Mouse (Mus musculus) kidney, embryonic 16.5 days (tissue): ENCODE measurements around the gene Stk17b. TPM values are rescaled to one million over a fixed set of nuclear protein-coding genes. Genes with fewer than 3 reads are reported as not detected.
A peak's percentile ranks its signal among the peaks of the same experiment; 100 is the strongest.

ENCODE experiments used
- ATAC-seq: fragments of 200-750 bp; cut with Nextera tagmentation; 2 replicates; pipeline ENCODE4 v1.8.0; 2017; ENCODE audit warnings: moderate TSS enrichment; ENCODE audit not compliant: low FRiP score, low TSS enrichment
- H3K27ac ChIP-seq: fragments of 300-500 bp; sonication (generic); 2 replicates; pipeline ENCODE4 v1.5.1; 2014; ENCODE audit warnings: low read length
- H3K27me3 ChIP-seq: fragments of 300-500 bp; sonication (generic); 2 replicates; pipeline ENCODE4 v1.6.1; 2014; ENCODE audit warnings: low read length, control low read depth, mixed read lengths; ENCODE audit not compliant: insufficient read depth
- H3K36me3 ChIP-seq: fragments of 300-500 bp; sonication (generic); 2 replicates; pipeline ENCODE4 v1.6.1; 2014; ENCODE audit warnings: low read length, control low read depth, mixed read lengths; ENCODE audit not compliant: insufficient read depth
- H3K4me1 ChIP-seq: fragments of 300-500 bp; sonication (generic); 2 replicates; pipeline ENCODE4 v1.6.1; 2014; ENCODE audit warnings: low read length, control low read depth, mixed read lengths; ENCODE audit not compliant: insufficient read depth
- H3K4me2 ChIP-seq: fragments of 300-500 bp; sonication (generic); replicated peaks from 2 replicates; pipeline ENCODE4 v1.6.1; 2014; ENCODE audit warnings: low read depth, low read length
- H3K4me3 ChIP-seq: fragments of 300-500 bp; sonication (generic); 2 replicates; pipeline ENCODE4 v1.5.1; 2014; ENCODE audit warnings: mild to moderate bottlenecking, low read length
- H3K9ac ChIP-seq: fragments of 300-500 bp; sonication (generic); replicated peaks from 2 replicates; pipeline ENCODE4 v1.6.1; 2014; ENCODE audit warnings: low read length
- H3K9me3 ChIP-seq: fragments of 300-500 bp; sonication (generic); 2 replicates; pipeline ENCODE4 v1.6.1; 2016; ENCODE audit warnings: low read length, control low read depth
- WGBS: fragments of 180-500 bp; shearing (Covaris S2); extraction: QIAGEN DNeasy Blood & Tissue Kit; methylation state at CpG from one replicate; pipeline ENCODE4 v1.1.7; 2014; 5-methylcytosine and 5-hydroxymethylcytosine counted together
- polyA plus RNA-seq: library from polyadenylated mRNA; unstranded; fragments of >200 nt; fragmentation: Nextera tagmentation; extraction: Ambion mirVana; gene quantifications from 2 replicates; pipeline ENCODE4 v1.2.1, GENCODE M21; 2015

Stk17b gene
- 15.8 and 20.8 TPM in 2 replicates for polyA plus RNA-seq

- Histone ChIP-seq H3K4me1 (no peaks in the 10 kb centered on the region), H3K9ac (peak within 1 kb of the TSS; percentile 91), H3K27me3 (no peaks in the 10 kb centered on the region), H3K4me3 (peak within 1 kb of the TSS; percentile 85), H3K4me2 (peak within 1 kb of the TSS; percentile 72), H3K27ac (peak within 1 kb of the TSS; percentile 88), H3K9me3 (no peaks in the 10 kb centered on the region), H3K36me3 (no peaks in the 10 kb centered on the region)
- ATAC-seq = peak; percentile 99
- WGBS = under 1% methylated on average over 79 of the region's 81 CpGs
Observed at GRCm38 (mm10) chr1:53784721-53785418, at the start of gene Stk17b. Gene Stk17b (minus strand): TSS chr1:53785224.

- Histone ChIP-seq H3K9ac (no peak overlapping the region), H3K4me1 (no peaks in the 10 kb centered on the region), H3K4me2 (no peak overlapping the region), H3K9me3 (no peaks in the 10 kb centered on the region), H3K27me3 (no peaks in the 10 kb centered on the region), H3K27ac (no peak overlapping the region), H3K36me3 (no peaks in the 10 kb centered on the region), H3K4me3 (no peak overlapping the region)
- no peak for ATAC-seq
- WGBS = 68% methylated on average over 5 of the region's 5 CpGs
Observed at GRCm38 (mm10) chr1:53830286-53830685, 45.3 kb upstream of the Stk17b start.

GRCm38 (mm10) chr1:53829089-53829488 lies 44.1 kb upstream of the Stk17b start:
- 76% methylated on average over 9 of the region's 9 CpGs for WGBS
- Histone ChIP-seq H3K36me3 (no peaks in the 10 kb centered on the region), H3K4me1 (peaks cover 4% of the 10 kb centered on the region; the same call in 1 of the 2 replicates), H3K4me3 (no peak overlapping the region), H3K4me2 (no peak overlapping the region), H3K27ac (no peak overlapping the region), H3K9ac (no peak overlapping the region), H3K27me3 (no peaks in the 10 kb centered on the region), H3K9me3 (no peaks in the 10 kb centered on the region)
- no peak for ATAC-seq

GRCm38 (mm10) chr1:53824446-53825337 lies 39.7 kb upstream of the Stk17b start:
- no peaks in the 10 kb centered on the region for H3K27me3 ChIP-seq
- no peak overlapping the region for H3K4me2 ChIP-seq
- no peaks in the 10 kb centered on the region for H3K9me3 ChIP-seq
- H3K4me1 ChIP-seq = peaks cover 12% of the 10 kb centered on the region
- no peak overlapping the region for H3K4me3 ChIP-seq
- no peaks in the 10 kb centered on the region for H3K36me3 ChIP-seq
- 83% methylated on average over 9 of the region's 9 CpGs for WGBS
- no peak overlapping the region for H3K9ac ChIP-seq
- H3K27ac ChIP-seq = peak overlapping the region; percentile 78
- ATAC-seq = no peak

- no peaks in the 10 kb centered on the region for H3K36me3 ChIP-seq
- no peaks in the 10 kb centered on the region for H3K9me3 ChIP-seq
- 5% methylated on average over 10 of the region's 10 CpGs for WGBS
- H3K4me1 ChIP-seq = peaks cover 12% of the 10 kb centered on the region
- peak; percentile 94 for ATAC-seq
- H3K27ac ChIP-seq = peak overlapping the region; percentile 85
- H3K4me2 ChIP-seq = peak overlapping the region; percentile 48
- H3K4me3 ChIP-seq = peak overlapping the region; percentile 32
- H3K27me3 ChIP-seq = no peaks in the 10 kb centered on the region
- H3K9ac ChIP-seq = no peak overlapping the region; the same call in 1 of the 2 replicates
Observed at GRCm38 (mm10) chr1:53823687-53824445, 38.8 kb upstream of the Stk17b start.

- Histone ChIP-seq H3K27ac (no peak overlapping the region), H3K4me2 (no peak overlapping the region), H3K4me3 (no peak overlapping the region), H3K36me3 (no peaks in the 10 kb centered on the region), H3K4me1 (peaks cover 12% of the 10 kb centered on the region), H3K27me3 (no peaks in the 10 kb centered on the region), H3K9me3 (no peaks in the 10 kb centered on the region), H3K9ac (no peak overlapping the region)
- no peak for ATAC-seq
Observed at GRCm38 (mm10) chr1:53821983-53822382, 37.0 kb upstream of the Stk17b start.

GRCm38 (mm10) chr1:53820041-53820632 lies 35.1 kb upstream of the Stk17b start:
- no peaks in the 10 kb centered on the region for H3K36me3 ChIP-seq
- peaks cover 14% of the 10 kb centered on the region for H3K4me1 ChIP-seq
- no peak overlapping the region for H3K4me3 ChIP-seq
- H3K4me2 ChIP-seq = no peak overlapping the region
- WGBS = 73% methylated on average over 5 of the region's 5 CpGs
- no peak for ATAC-seq
- H3K9me3 ChIP-seq = no peaks in the 10 kb centered on the region
- H3K9ac ChIP-seq = no peak overlapping the region
- H3K27me3 ChIP-seq = no peaks in the 10 kb centered on the region
- H3K27ac ChIP-seq = no peak overlapping the region

GRCm38 (mm10) chr1:53818072-53818862 lies 33.2 kb upstream of the Stk17b start:
- 45% methylated on average over 3 of the region's 3 CpGs for WGBS
- Histone ChIP-seq H3K27me3 (no peaks in the 10 kb centered on the region), H3K4me1 (peaks cover 8% of the 10 kb centered on the region; the same call in 1 of the 2 replicates), H3K36me3 (no peaks in the 10 kb centered on the region), H3K4me2 (no peak overlapping the region), H3K4me3 (no peak overlapping the region), H3K9ac (no peak overlapping the region), H3K9me3 (no peaks in the 10 kb centered on the region), H3K27ac (no peak overlapping the region)
- ATAC-seq = no peak

GRCm38 (mm10) chr1:53816353-53816752 lies 31.3 kb upstream of the Stk17b start:
- Histone ChIP-seq H3K9ac (no peak overlapping the region), H3K9me3 (no peaks in the 10 kb centered on the region), H3K27me3 (no peaks in the 10 kb centered on the region), H3K27ac (no peak overlapping the region), H3K4me1 (peaks cover 2% of the 10 kb centered on the region; the same call in 1 of the 2 replicates), H3K36me3 (no peaks in the 10 kb centered on the region), H3K4me3 (no peak overlapping the region), H3K4me2 (no peak overlapping the region)
- ATAC-seq = peak; percentile 42; the same call in 1 of the 2 replicates
- WGBS = 48% methylated on average over 2 of the region's 2 CpGs
